Mouse (Mus musculus): ENCODE measurements around the gene Avpi1. TPM values are rescaled to one million over a fixed set of nuclear protein-coding genes. Genes with fewer than 3 reads are reported as not detected.

Gene Avpi1
- total and polyA plus RNA-seq, 3 experiments, result 49.5 to 53.3 TPM; not detected in 1

- TF ChIP-seq ZNF384 (IDR thresholded peaks at IDR 0.05; ENCODE audit: low read depth, low read length) (peak; percentile 75), E2F4 (IDR thresholded peaks at IDR 0.05; ENCODE audit: borderline replicate concordance, low read depth, low read length) (no peak), UBTF (IDR thresholded peaks at IDR 0.05; ENCODE audit: borderline replicate concordance, insufficient read depth, low read depth, low read length) (no peak), GABPA (IDR thresholded peaks at IDR 0.05; ENCODE audit: low read depth, low read length) (no peak), TBP (IDR thresholded peaks at IDR 0.05; ENCODE audit: low read depth, low read length) (peak; percentile 48; the same call in 1 of the 2 replicates), CHD2 (IDR thresholded peaks at IDR 0.05; ENCODE audit: low read length) (no peak), TCF12 (IDR thresholded peaks at IDR 0.05; ENCODE audit: low read depth, low read length) (peak; percentile 72), ZMIZ1 (IDR thresholded peaks at IDR 0.05; ENCODE audit: low read depth, low read length) (no peak), ETS1 (IDR thresholded peaks at IDR 0.05; ENCODE audit: low read depth, low read length) (peak; percentile 54; the same call in 1 of the 2 replicates), CTCF (IDR thresholded peaks at IDR 0.05 in 2 of 3, conservative IDR thresholded peaks at IDR 0.05 in 1 of 3; ENCODE audit: control insufficient read depth in 1 of 3, insufficient read depth in 1 of 3, low read depth in 2 of 3, low read length in 3 of 3, poor library complexity in 1 of 3, severe bottlenecking in 1 of 3) (no peak), SIN3A (IDR thresholded peaks at IDR 0.05; ENCODE audit: low read length) (no peak), MAZ (IDR thresholded peaks at IDR 0.05; ENCODE audit: low read depth, low read length) (no peak), TAL1 (IDR thresholded peaks at IDR 0.05; ENCODE audit: low read length) (peak; percentile 20), MAX (IDR thresholded peaks at IDR 0.05; ENCODE audit: low read length) (no peak), SMC3 (IDR thresholded peaks at IDR 0.05; ENCODE audit: low read depth, low read length) (no peak), RCOR1 (IDR thresholded peaks at IDR 0.05; ENCODE audit: low read depth, low read length) (no peak; the same call in 1 of the 2 replicates), ELF1 (IDR thresholded peaks at IDR 0.05; ENCODE audit: low read depth, low read length) (no peak), NELFE (IDR thresholded peaks at IDR 0.05; ENCODE audit: low read depth, low read length) (no peak), POLR2AphosphoS2 (IDR thresholded peaks at IDR 0.05; ENCODE audit: low read length) (no peak)
Observed at GRCm38 (mm10) chr19:42137167-42137672, 8.4 kb upstream of the Avpi1 start (continued).

- Histone ChIP-seq H3K4me3 (ENCODE audit: control insufficient read depth in 1 of 2, insufficient read depth in 1 of 2, low read depth in 2 of 2, low read length in 2 of 2) (no peak overlapping the region), H3K79me2 (ENCODE audit: control insufficient read depth, insufficient read depth, low read length, poor library complexity) (no peaks in the 10 kb centered on the region), H3K9ac (ENCODE audit: control insufficient read depth, low read depth, low read length, poor library complexity, severe bottlenecking) (no peak overlapping the region), H3K36me3 (ENCODE audit: control insufficient read depth in 1 of 2, insufficient read depth in 2 of 2, low read length in 2 of 2) (peaks cover 0 to 52% of the 10 kb centered on the region in 2 experiments; a peak in 2 of 4 replicates), H3K27me3 (ENCODE audit: control insufficient read depth in 1 of 2, insufficient read depth in 2 of 2, low read length in 2 of 2) (no peaks in the 10 kb centered on the region), H3K9me3 (replicated peaks; ENCODE audit: insufficient read depth, low read length) (no peaks in the 10 kb centered on the region), H3K27ac (ENCODE audit: control insufficient read depth, low read depth, low read length) (no peak overlapping the region; the same call in 1 of the 2 replicates), H3K4me1 (ENCODE audit: control insufficient read depth in 1 of 2, insufficient read depth in 2 of 2, low read length in 2 of 2) (peaks cover 28 to 51% of the 10 kb centered on the region in 2 experiments)
- TF ChIP-seq ETS1 (IDR thresholded peaks at IDR 0.05; ENCODE audit: low read depth, low read length) (0 out of 2 replicates have a peak, but pooled peaks have one; percentile 6), ZNF384 (IDR thresholded peaks at IDR 0.05; ENCODE audit: low read depth, low read length) (no peak), POLR2AphosphoS2 (IDR thresholded peaks at IDR 0.05; ENCODE audit: low read length) (no peak), JUND (IDR thresholded peaks at IDR 0.05; ENCODE audit: low read depth, low read length) (no peak), HCFC1 (IDR thresholded peaks at IDR 0.05; ENCODE audit: low read depth, low read length) (no peak), E2F4 (IDR thresholded peaks at IDR 0.05; ENCODE audit: borderline replicate concordance, low read depth, low read length) (no peak), EP300 (IDR thresholded peaks at IDR 0.05; ENCODE audit: low read depth in 1 of 2, low read length in 2 of 2) (peak in 1 of 2 experiments; percentile 2; a peak in 1 of 4 replicates), RCOR1 (IDR thresholded peaks at IDR 0.05; ENCODE audit: low read depth, low read length) (peak; percentile 65; the same call in 1 of the 2 replicates), POLR2AphosphoS5 (IDR thresholded peaks at IDR 0.05; ENCODE audit: borderline replicate concordance, low read depth, low read length) (no peak)
- DNase-seq (ENCODE audit: low read depth, low spot score), result no peak
Observed at GRCm38 (mm10) chr19:42136126-42136525, 7.3 kb upstream of the Avpi1 start.
